Mouse (Mus musculus) ES-Bruce4 (cell line): ENCODE measurements around the gene Insl6. TPM values are rescaled to one million over a fixed set of nuclear protein-coding genes. Genes with fewer than 3 reads are reported as not detected.
A peak's percentile ranks its signal among the peaks of the same experiment; 100 is the strongest.

Experiments
- H3K27ac ChIP-seq: 2 replicates; pipeline ENCODE4 v1.5.1; 2012; ENCODE audit warnings: low read length, inconsistent platforms; ENCODE audit not compliant: insufficient read depth
- H3K27me3 ChIP-seq: 2 replicates; pipeline ENCODE4 v1.6.1; 2012; ENCODE audit warnings: mild to moderate bottlenecking, low read length, inconsistent platforms; ENCODE audit not compliant: control insufficient read depth, poor library complexity, insufficient read depth, severe bottlenecking
- H3K36me3 ChIP-seq: 2 replicates; pipeline ENCODE4 v1.6.1; 2012; ENCODE audit warnings: inconsistent platforms, mild to moderate bottlenecking, low read length, moderate library complexity; ENCODE audit not compliant: control insufficient read depth, poor library complexity, insufficient read depth, severe bottlenecking
- H3K4me1 ChIP-seq: one replicate; pipeline ENCODE4 v1.8.1; 2011; ENCODE audit warnings: low read length; ENCODE audit not compliant: control insufficient read depth, insufficient read depth
- H3K4me3 ChIP-seq: 2 replicates; pipeline ENCODE4 v1.5.1; 2011; ENCODE audit warnings: low read depth, mild to moderate bottlenecking, low read length
- H3K9ac ChIP-seq: 2 replicates; pipeline ENCODE4 v1.6.1; 2012; ENCODE audit warnings: low read depth, mild to moderate bottlenecking, inconsistent platforms; ENCODE audit not compliant: poor library complexity, severe bottlenecking
- H3K9me3 ChIP-seq: replicated peaks from 2 replicates; pipeline ENCODE4 v1.6.1; 2012; ENCODE audit warnings: mild to moderate bottlenecking, low read length, inconsistent platforms; ENCODE audit not compliant: control insufficient read depth, poor library complexity, insufficient read depth, severe bottlenecking
- CTCF ChIP-seq: IDR thresholded peaks from one replicate; pipeline ENCODE4 v1.8.1; 2011; ENCODE audit warnings: low read depth, low read length
- EP300 ChIP-seq: IDR thresholded peaks from 2 replicates; pipeline ENCODE4 v1.6.1; 2011; ENCODE audit warnings: low read depth, low read length; ENCODE audit not compliant: insufficient read depth
- POLR2A ChIP-seq: IDR thresholded peaks from one replicate; pipeline ENCODE4 v1.8.1; 2011; ENCODE audit warnings: low read length; ENCODE audit not compliant: insufficient read depth
- polyA plus RNA-seq: library from polyadenylated mRNA; stranded (reverse); fragments of >200 nt; gene quantifications from 2 replicates; pipeline ENCODE4 v1.2.4, GENCODE M21; 2011; ENCODE audit warnings: low read depth; ENCODE audit not compliant: missing spikeins, insufficient read depth, insufficient read length

The Insl6 gene
- polyA plus RNA-seq, 1 experiment = 12.2 TPM

- H3K4me3 ChIP-seq = no peak overlapping the region
- no peak overlapping the region for H3K9ac ChIP-seq
- H3K27ac ChIP-seq = peak overlapping the region; percentile 63; the same call in 1 of the 2 replicates
- no peaks in the 10 kb centered on the region for H3K27me3 ChIP-seq
- H3K36me3 ChIP-seq = no peaks in the 10 kb centered on the region
- TF ChIP-seq EP300 = peak; percentile 89
- no peak for TF ChIP-seq CTCF
- H3K4me1 ChIP-seq = peaks cover 2% of the 10 kb centered on the region
- no peaks in the 10 kb centered on the region for H3K9me3 ChIP-seq
Observed at GRCm38 (mm10) chr19:29285451-29285869, 39.7 kb downstream of the Insl6 start.

- TF ChIP-seq CTCF = no peak
- no peak for TF ChIP-seq POLR2A
- TF ChIP-seq EP300 = no peak
- Histone ChIP-seq H3K27me3 (no peaks in the 10 kb centered on the region), H3K4me3 (no peak overlapping the region), H3K4me1 (peaks cover 1% of the 10 kb centered on the region), H3K9me3 (no peaks in the 10 kb centered on the region), H3K9ac (no peak overlapping the region), H3K36me3 (no peaks in the 10 kb centered on the region), H3K27ac (no peak overlapping the region)
Observed at GRCm38 (mm10) chr19:29278944-29279587, 46.1 kb downstream of the Insl6 start.

DNA sequence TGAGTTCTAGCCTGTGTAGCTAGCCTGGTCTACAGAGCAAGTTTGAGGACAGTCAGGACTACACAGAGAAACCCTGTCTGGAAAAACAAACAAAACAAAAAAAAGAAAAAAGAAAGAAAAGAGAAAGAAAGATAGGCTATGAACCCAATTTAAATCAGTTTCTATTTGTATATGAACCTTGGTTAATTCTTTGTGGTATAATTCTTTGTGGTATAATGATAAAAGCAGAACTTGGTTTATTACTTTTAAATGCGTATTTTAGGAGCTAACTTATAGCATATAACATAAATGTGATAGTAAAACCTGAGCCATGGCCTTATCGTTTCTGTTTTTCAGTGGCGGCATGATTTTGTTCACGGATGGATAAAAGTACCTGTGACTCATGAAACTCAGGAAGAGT lies 48.7 kb downstream of the Insl6 start:
- H3K9ac ChIP-seq = no peak overlapping the region
- no peak for TF ChIP-seq EP300
- no peak for TF ChIP-seq POLR2A
- TF ChIP-seq CTCF = no peak
- no peak overlapping the region for H3K27ac ChIP-seq
- H3K4me1 ChIP-seq = peaks cover 1% of the 10 kb centered on the region
- no peaks in the 10 kb centered on the region for H3K9me3 ChIP-seq
- no peaks in the 10 kb centered on the region for H3K27me3 ChIP-seq
- no peaks in the 10 kb centered on the region for H3K36me3 ChIP-seq
- H3K4me3 ChIP-seq = no peak overlapping the region

- no peak overlapping the region for H3K27ac ChIP-seq
- TF ChIP-seq EP300 (0 out of 2 replicates have a peak, but pooled peaks have one; percentile 22), POLR2A (no peak)
- no peaks in the 10 kb centered on the region for H3K9me3 ChIP-seq
- H3K9ac ChIP-seq = no peak overlapping the region
- no peaks in the 10 kb centered on the region for H3K36me3 ChIP-seq
- H3K4me3 ChIP-seq = no peak overlapping the region
- H3K27me3 ChIP-seq = no peaks in the 10 kb centered on the region
- peaks cover 3% of the 10 kb centered on the region for H3K4me1 ChIP-seq
Observed at GRCm38 (mm10) chr19:29272011-29272809, 52.9 kb downstream of the Insl6 start.

Other genes with a start within 250 kb of the Insl6 start
- 53.3 and 53.9 TPM in 2 replicates for gene Rcl1, start 224.0 kb downstream of the Insl6 start, polyA plus RNA-seq
- gene Jak2, start 73.5 kb downstream of the Insl6 start, polyA plus RNA-seq = 10.9 and 12.6 TPM in 2 replicates
- 2.0 and 2.2 TPM in 2 replicates for gene Rln1, start 9.3 kb upstream of the Insl6 start, polyA plus RNA-seq
- 35.8 and 38.1 TPM in 2 replicates for gene Plgrkt, start 42.0 kb upstream of the Insl6 start, polyA plus RNA-seq
- gene Cd274, start 42.1 kb upstream of the Insl6 start, polyA plus RNA-seq = 3.5 and 4.2 TPM in 2 replicates
- not detected in 2 replicates for gene Pdcd1lg2, start 85.6 kb upstream of the Insl6 start, polyA plus RNA-seq
- gene Ric1, start 196.9 kb upstream of the Insl6 start, polyA plus RNA-seq = 49.7 and 50.2 TPM in 2 replicates